Mouse (Mus musculus) urinary bladder, postnatal 10 days (tissue): Measurements from ENCODE around the gene Abca12.

Experiments used
- DNase-seq: peaks from one replicate; pipeline ENCODE4 v3.0.0; 2022; ENCODE audit warnings: low spot score

Gene Abca12

GRCm38 (mm10) chr1:71195333-71195732, 219.4 kb downstream of the Abca12 start:
- DNase-seq = no peak

- no peak for DNase-seq
Observed at GRCm38 (mm10) chr1:71193931-71194330, 220.8 kb downstream of the Abca12 start.
